Mouse (Mus musculus) left cerebral cortex, postnatal 25 days (tissue): ENCODE measurements around the gene Snapc5. TPM values are rescaled to one million over a fixed set of nuclear protein-coding genes. Genes with fewer than 3 reads are reported as not detected.
A peak's percentile ranks its signal among the peaks of the same experiment; 100 is the strongest.

ENCODE experiments used
- DNase-seq, 2 experiments: peaks; one replicate each; pipeline ENCODE4 v3.0.0; 2022; ENCODE audit warnings: low spot score in 2 of 2, mixed read lengths in 1 of 2
- intact Hi-C: fragments of 180-260 bp; cut with DNase I; formaldehyde crosslinking; loops from one replicate; pipeline ENCODE4 v1.15.1; 2025
- microRNA-seq, 2 experiments: library from miRNA; unstranded; fragments of <30 nt; microRNA quantifications; one replicate each; pipeline ENCODE4 v1.2.0; 2022
- total RNA-seq, 2 experiments: library from RNA; stranded (reverse); gene quantifications; 2 replicates each; pipeline ENCODE4 v1.2.3; 2021

Snapc5 gene
- total RNA-seq, 2 experiments from 2014 or later = 21.5 to 22.7 TPM

GRCm38 (mm10) chr9:64231674-64232073, 52.6 kb downstream of the Snapc5 start:
- intact Hi-C loops = no loop called here
- peak; percentile 15 to 58 for DNase-seq

- peak; percentile 14 to 16 for DNase-seq
- intact Hi-C loops = no loop called here
Observed at GRCm38 (mm10) chr9:64232257-64232957, 53.3 kb downstream of the Snapc5 start.

Small RNAs within 50 kb of the gene (microRNA-seq; reads per million reads assigned to microRNA genes)
- gene Gm24106 = 0 reads per million in 2 experiments

Other genes starting within 250 kb of the Snapc5 start
- 1 to 10 TPM; 1.4 to 2.2 TPM for gene Smad6, start 157.2 kb upstream of the Snapc5 start, total RNA-seq
- not detected for gene Lctl, start 62.1 kb upstream of the Snapc5 start, total RNA-seq
- gene Zwilch, start 6.2 kb upstream of the Snapc5 start, total RNA-seq = 1 to 10 TPM; 2.5 to 4.6 TPM
- gene Rpl4, start 5.9 kb upstream of the Snapc5 start, total RNA-seq = 100 to 1,000 TPM; 485 to 487 TPM
- gene Uchl4, start 55.9 kb downstream of the Snapc5 start, total RNA-seq = 1 to 10 TPM; 2.1 to 4.6 TPM
- gene Map2k1, start 74.4 kb downstream of the Snapc5 start, total RNA-seq = 100 to 1,000 TPM; 286 to 290 TPM
- 10 to 100 TPM; 14.9 to 16.7 TPM for gene Tipin, start 102.3 kb downstream of the Snapc5 start, total RNA-seq
- gene Dis3l, start 162.0 kb downstream of the Snapc5 start, total RNA-seq = 10 to 100 TPM; 27.7 to 31.1 TPM
- gene Megf11, start 206.4 kb downstream of the Snapc5 start, total RNA-seq = 10 to 100 TPM; 12.9 to 15.2 TPM